Mouse (Mus musculus): Measurements from ENCODE around the gene Tnnt3. TPM values are rescaled to one million over a fixed set of nuclear protein-coding genes. Genes with fewer than 3 reads are reported as not detected.

The Tnnt3 gene
- total RNA-seq, 2 experiments from 2014 or later, result not detected

DNA sequence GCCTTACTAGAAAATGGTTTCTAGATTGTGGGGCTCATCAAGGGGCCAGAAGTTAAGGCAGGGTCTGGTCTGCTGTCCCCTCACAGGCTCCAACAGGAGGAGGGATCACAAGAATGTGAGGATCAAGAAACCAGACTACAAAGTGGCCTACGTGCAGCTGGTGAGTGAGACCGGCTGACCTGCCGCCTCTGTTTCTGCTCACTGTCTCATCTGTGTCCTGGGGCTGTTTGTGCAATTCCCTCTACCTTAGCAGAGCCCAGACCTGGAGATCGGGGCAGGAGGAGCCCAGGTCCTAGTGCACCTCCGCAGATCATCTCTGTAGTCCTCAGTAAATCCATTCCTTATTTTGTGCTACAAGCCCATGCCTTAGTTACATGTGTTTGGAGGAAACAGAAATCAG lies 38.5 kb downstream of the Tnnt3 start:
- ATAC-seq (replicated peaks; ENCODE audit: poor library complexity, severe bottlenecking), result no peak

DNA sequence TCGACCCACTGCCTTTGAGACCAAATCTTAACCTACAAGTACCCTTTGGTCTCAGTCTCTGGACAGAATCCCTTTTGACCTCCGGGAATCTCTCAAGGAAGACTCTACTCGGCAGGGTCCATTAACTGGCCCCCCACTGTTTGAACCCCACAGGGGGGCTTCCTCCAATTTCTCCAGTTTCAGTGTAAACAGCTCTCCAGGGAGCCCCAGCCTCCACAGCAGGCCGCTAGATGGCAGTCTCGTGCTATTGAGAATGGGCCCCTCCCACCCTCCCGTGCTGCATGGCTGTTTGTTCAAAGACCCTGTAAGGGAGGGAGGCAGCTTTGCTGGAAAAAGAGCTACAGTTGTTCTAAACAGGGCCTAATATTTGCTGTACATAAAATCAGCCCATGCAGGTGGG lies 39.2 kb downstream of the Tnnt3 start:
- ATAC-seq (replicated peaks; ENCODE audit: poor library complexity, severe bottlenecking), result 0 out of 2 replicates have a peak, but pooled peaks have one; percentile 38

DNA sequence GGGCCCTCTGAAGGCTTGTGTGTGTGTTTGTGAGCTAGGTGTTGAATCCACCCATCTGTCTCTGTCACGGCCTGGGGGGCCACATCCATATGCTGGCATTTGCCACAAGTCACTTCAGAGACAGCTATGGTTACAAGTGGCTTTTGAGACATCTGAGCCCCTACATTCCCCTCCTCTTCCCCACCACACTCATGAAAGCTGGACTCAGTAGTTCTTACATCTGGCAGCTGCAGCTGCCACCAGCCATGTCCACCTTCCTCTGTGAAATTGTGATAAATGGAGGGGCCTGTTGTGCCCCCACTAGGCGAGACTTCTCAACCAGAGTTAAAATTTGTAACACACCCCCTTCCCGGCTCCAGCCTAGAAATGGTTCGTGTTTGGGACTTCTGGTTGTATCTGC lies 39.7 kb downstream of the Tnnt3 start:
- ATAC-seq (replicated peaks; ENCODE audit: poor library complexity, severe bottlenecking), result no peak

DNA sequence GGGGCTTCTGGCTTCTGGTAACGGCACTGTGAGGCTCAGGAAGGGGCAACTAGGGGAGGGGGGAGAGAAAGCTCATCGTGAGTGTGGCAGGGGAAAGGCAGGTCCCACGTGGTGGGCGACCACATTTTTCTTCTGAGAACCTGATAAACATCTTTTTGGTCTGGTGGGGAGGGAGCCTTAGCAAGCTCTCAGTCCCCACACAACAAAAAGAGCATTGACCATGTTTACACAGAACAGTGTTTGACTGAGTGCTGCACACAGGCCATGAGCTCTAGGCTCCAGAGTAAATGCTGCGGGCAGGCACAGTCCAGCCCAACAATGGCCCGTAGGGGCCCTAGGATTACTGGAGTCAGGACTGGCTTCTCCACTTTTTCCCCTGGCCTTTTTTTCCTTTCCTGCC lies 40.1 kb downstream of the Tnnt3 start:
- no peak for ATAC-seq (replicated peaks; ENCODE audit: poor library complexity, severe bottlenecking)

DNA sequence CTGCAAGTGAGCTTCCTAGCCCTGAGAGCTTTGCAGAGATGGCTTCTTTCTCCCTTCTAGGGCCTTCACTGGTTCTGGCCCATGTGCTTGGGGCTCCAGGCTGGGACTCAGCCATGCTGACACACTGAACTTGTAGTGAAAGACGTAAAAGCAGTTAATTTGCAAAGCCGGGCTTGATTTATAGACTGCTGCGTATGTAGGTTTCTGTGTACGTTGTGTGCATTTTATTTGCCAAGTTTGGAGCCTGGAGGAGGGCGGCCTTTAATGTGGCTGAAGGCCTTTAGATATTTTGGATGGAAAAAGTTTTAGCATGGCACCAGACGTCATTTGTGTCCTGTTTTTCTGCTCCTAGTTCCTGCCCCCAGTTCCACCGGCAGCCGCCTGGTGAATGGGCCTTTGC lies 41.2 kb downstream of the Tnnt3 start:
- no peak for ATAC-seq (replicated peaks; ENCODE audit: poor library complexity, severe bottlenecking)

DNA sequence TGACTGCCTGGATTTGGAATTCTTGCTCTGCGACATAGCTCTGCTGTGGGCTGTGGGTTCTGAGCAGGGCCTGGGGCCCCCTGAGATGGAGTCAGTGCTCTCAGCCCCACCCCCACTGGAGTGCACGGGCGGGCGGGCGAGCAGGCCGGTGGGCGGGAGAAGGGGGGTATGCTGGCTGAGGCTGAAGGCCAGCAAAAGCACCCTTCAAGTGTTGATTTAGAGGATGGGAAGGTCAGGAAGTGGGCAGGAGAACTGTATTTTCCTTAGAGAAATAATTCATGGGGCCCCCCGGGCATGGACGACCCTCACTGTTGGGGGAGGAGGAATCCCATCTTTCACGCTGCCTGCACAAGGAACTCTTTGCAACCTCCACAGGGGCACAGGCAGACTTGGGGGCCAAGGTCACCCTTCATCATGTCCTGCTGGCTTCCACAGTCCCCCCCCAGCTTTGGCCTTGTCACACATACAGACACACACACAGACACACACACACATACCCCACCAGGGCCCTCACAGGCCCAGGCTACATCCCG lies 44.2 kb downstream of the Tnnt3 start:
- no peak for ATAC-seq (replicated peaks; ENCODE audit: poor library complexity, severe bottlenecking)

DNA sequence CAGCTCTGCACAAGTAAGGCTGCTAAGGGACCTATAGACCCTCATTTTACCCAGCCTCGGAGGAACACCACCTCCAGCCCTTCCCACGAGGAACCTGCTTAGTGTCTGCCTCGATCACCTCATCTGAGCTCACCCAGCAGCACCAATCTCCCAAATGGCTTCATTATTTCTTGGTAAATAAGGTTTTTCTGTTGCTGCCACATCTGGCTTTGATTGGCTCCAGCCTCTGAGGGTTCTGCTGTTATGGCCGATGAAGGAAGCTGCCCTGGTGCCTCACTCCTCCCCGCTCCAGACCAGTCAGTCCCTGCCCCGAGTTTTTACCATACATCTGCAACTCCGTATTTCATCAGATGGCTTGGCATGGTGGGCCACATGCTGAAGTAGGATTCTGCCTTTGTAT lies 47.3 kb downstream of the Tnnt3 start:
- no peak for ATAC-seq (replicated peaks; ENCODE audit: poor library complexity, severe bottlenecking)

DNA sequence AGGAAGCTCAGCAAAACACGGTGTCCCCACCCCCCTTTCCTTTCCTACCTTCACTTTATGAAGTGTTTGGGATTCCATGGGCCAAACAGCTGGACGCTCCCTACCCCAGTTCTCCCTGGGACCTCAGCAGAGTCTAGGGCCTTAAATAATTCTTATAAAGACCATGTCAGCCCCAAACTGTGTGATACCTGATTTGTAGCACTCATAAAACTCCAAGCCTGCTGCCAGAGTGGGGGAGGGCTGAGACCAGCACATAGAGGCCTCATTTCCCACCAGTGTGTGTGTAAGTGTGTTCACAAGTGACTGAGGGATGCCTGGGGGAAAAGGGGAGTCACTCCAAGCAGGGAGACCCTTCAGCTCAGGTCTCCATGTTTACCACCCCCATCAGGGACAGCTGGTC lies 49.2 kb downstream of the Tnnt3 start:
- no peak for ATAC-seq (replicated peaks; ENCODE audit: poor library complexity, severe bottlenecking)

DNA sequence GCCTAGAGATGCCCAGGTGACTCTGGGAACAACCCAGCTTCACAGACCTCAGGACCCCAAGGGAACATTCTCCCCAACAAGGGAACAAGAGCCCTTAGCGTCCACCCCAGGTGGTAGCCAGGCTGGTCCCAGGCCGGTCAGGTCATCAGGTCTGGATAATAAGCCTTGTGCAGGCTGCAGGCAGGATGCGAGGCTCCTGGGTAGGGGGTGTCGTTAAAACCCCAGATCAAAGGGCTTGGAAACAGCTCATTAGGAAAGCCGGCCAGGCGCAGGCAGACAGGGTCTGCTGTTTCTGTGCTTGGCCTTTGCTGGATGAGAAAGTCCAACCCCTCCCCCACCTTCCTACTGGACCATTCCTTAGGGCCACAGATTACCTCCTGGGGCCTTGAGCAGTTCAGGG lies 50.1 kb downstream of the Tnnt3 start:
- ATAC-seq (replicated peaks; ENCODE audit: poor library complexity, severe bottlenecking), result no peak

DNA sequence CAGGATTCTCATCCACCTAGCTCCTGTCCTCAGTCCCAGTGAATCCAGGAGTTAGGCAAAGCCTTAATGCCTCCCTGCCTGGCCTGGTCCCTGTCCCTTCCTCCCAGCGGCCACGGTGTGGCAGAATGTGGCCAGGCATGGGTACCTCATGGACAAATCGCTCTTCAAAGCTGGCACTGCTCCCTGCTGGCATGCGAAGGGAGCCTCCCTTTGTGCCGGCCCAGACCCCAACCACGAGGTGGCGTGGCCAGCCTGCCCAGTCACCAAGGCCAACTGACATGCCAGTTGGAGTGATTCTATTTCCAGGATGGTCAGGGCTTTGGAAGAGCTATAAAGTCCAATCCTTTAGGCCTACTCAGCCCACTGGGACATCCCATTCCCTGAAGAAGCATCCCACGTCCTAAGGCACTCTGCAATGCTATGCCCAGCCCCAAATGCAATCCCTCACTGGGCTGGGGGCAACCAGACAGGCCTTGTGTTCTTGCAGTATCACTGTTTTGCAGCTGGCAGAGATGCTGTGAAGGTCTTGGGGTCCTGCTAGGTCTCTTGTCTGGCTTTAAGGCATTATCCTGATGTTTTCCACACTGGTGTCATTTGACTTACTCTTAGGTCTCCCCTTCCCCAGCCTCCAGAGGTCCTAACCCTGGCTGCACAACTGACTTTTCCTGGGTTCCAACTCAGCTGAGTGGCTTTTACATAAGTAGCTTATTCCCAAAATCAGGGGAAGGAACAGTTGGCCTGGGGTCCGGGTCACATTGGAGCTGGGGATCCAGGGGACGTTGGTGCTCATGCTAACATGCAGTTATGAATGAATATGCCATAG lies 51.5 kb downstream of the Tnnt3 start:
- ATAC-seq (replicated peaks; ENCODE audit: poor library complexity, severe bottlenecking), result no peak

DNA sequence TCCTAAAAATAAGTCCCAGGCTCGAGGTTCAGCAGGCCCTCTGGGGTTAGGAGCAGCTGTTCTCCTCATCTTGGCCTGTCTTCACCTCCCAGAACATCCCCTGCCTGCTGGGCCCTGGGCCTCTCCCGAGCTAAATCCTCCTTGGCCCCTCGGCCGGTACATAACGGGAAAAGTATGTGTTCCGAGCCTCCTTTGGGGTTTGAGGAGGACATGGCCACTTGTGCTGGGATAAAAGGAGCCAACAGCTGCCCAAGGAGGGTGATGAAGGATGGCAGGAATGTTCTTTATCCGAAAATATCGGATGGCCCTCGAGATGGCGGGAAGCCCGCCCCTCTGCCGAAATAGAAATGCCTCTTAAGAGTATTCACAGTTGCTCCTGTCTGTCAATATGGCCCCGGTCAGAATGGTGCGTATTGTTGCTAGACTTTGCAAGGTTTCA lies 52.3 kb downstream of the Tnnt3 start:
- no peak for ATAC-seq (replicated peaks; ENCODE audit: poor library complexity, severe bottlenecking)

DNA sequence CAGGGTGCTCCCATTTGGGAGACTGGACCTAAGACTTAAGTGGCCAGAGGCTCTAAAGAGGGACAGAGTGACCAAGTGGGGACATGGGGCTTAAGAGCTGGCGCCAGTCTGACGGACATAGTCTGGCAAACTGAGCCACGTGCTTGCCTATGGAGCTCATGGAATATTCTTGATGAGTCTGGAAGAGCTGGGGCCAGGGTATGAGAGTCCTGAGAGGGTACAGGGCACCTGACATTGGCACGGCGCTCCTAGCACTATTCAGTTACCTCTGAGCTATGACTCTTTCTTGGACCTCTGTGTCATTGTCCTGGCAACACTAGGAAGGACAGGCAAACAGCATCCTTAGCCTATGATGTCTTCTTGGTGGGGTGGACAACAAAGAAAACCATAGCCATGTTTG lies 53.1 kb downstream of the Tnnt3 start:
- no peak for ATAC-seq (replicated peaks; ENCODE audit: poor library complexity, severe bottlenecking)

DNA sequence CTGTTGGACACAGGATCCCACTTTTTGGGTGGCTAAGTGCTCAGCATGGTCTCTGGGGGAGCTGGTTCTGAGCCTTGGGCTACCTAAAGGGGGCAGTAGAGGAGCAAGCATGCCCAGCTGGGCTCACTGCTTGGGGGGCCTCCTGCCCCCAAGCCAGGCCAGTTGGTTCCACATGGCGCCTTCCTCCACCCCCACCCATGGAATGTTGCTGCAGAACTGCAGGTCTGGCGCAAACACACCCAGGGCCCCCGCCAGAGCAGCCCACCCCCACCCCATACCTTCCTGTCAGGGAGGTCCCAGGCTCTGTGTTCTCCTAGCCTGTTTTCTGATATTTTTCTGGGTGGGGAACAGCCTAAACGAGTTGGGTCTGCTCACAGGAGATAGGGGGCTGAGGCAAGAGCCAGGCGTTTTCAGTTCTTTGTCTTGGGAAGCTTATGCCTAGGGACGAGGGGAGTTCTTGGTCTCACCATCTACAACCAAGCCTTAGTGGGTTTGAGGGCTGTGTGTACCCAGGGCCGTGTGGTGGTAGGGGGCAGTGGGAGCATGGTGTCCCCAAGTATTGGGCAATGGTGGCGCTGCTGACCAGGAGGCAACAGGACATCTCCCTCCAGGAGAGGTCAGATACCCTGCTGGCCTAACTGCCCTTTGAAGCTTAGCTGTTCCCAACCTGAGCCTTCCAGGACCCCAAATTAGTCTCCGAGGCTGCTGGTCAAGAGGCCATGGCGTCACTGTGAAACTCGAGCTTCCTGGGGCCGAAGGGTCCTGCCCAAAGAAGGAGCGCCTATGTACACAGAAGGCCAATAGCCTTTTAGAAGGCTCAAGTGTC lies 54.2 kb downstream of the Tnnt3 start:
- ATAC-seq (replicated peaks; ENCODE audit: poor library complexity, severe bottlenecking), result no peak

DNA sequence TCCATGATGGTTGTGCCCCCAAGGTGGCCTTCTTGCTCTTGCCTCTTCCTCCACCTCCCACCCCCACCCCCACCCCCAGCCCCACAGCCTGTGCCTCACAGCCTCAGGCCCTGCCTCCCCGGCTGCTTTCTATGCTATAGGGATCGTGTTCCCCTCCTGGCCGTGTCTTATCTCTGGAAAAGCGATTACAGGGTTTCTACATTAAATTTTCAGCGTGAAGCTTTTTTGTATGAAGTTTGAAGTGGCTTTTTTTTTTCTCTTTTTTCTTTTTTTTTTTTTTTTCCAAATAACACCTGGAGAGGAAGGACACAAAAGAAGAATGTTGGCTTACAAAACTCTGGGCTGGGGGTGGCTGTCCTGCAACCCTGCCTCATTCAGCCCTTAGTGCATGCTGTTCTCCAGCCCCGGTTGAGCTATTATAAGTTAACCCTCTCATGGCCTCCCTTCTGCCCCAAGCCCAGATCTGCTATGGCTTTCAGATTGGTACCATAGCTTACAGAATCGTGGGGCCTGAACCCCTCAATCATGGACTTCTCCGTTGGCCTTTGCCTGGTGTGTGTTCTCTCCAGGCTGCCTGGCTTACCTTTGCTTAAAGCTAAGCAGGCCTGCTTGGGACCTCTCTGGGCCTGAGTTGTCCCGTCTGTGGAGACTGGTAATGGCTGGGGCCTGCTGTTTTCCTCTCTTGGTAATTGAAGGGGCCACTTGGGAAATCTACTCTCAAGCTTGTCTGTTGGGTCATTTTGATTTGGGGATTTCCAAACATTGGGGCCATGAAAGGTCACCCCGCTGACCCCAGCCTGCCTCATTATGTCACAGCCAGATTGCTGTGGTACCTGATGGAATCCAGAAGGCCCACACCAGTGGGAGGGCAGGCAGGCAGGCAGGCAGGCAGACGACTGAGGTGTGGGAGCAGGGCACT lies 55.0 kb downstream of the Tnnt3 start:
- no peak for ATAC-seq (replicated peaks; ENCODE audit: poor library complexity, severe bottlenecking)

DNA sequence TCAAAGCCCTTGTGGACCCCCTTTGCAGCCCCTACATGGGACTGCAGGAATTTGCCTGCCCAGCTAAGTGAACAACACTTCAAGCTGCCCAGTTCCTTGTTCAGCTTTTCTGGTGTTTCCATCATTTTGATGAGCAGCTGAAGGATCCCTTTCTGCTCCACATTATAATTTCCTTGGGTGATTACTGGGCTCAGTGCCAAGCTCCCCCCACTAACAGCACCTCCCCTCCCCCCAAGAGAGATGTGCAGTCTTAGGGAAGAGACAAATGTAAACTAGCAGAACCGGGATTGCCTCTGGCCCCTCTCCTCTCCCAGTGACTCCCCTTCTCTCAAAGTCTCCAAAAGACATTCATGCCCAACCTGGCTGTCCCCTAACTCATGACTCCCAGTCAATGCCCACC lies 56.0 kb downstream of the Tnnt3 start:
- no peak for ATAC-seq (replicated peaks; ENCODE audit: poor library complexity, severe bottlenecking)

DNA sequence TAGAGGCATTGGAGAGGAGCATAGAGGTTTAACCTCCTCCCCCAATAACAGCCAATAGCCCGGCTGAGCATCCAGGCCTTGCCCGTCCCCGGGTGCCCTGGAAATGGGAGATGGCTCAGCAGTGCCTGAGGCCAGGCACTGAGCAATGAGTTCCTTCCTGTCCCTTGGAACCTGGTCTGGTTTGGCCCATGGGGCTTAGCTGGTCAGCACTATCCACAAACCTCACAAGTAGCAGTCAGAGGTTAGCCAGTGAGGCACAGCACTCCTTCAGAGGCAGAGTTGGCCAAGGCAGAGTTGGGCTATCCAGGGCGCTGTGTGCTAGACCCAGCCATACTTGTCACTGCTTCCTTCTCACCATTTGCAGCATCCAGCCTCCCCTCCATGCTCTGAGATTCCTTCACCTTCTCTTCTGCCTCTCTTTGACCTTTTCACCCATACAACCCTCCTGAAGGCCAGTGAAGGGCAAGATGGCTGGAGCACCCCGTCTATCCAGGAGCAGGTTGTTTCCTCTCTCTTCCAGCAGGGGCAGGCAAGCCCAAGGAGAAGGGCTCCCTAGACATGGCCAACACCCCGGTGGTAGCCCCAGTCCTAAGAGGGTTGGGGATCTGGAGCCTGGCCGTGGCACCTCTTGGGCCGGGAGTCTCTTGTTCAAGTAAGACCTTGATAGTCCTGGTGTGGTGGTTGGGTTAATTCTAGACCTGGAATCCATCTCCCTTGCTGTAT lies 56.9 kb downstream of the Tnnt3 start:
- no peak for ATAC-seq (replicated peaks; ENCODE audit: poor library complexity, severe bottlenecking)

DNA sequence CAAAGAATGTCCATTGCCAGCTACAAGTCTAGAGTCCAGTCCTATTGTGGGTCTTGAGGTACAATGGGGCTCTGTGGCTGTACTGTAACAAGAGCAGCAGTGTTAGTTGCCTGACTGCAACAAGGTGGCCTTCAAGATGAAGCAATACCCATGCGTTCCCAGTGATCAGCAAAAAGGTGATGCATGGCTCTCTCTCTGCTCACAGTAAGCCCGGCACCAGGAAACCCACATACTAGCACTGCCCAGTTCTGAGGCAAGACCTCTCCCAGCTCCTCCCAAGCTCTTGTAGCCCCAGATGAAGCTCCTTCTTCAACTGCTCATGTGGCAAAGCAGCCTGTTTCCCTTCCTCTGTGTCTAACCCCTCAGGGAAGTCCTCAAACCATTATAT lies 57.4 kb downstream of the Tnnt3 start:
- no peak for ATAC-seq (replicated peaks; ENCODE audit: poor library complexity, severe bottlenecking)

DNA sequence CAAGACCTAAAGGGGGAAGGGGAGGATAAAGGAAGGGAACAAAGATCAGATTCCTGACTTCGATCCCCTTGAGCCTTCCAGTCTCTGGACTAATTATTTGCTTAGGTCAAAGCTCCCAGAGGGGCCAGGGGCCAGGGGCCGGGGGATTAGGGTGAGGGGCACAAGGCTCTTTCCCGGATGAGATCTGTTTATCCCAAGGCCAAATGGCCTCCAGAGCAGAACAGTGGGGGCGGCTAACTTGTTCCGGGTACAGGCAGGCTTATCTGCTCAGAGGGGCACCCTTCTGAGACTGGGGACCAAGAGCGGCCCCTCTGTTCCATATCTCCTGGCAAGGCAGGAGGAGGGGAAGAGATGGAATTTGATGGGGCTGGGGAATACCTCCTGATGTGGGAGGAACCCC lies 59.1 kb downstream of the Tnnt3 start:
- no peak for ATAC-seq (replicated peaks; ENCODE audit: poor library complexity, severe bottlenecking)

DNA sequence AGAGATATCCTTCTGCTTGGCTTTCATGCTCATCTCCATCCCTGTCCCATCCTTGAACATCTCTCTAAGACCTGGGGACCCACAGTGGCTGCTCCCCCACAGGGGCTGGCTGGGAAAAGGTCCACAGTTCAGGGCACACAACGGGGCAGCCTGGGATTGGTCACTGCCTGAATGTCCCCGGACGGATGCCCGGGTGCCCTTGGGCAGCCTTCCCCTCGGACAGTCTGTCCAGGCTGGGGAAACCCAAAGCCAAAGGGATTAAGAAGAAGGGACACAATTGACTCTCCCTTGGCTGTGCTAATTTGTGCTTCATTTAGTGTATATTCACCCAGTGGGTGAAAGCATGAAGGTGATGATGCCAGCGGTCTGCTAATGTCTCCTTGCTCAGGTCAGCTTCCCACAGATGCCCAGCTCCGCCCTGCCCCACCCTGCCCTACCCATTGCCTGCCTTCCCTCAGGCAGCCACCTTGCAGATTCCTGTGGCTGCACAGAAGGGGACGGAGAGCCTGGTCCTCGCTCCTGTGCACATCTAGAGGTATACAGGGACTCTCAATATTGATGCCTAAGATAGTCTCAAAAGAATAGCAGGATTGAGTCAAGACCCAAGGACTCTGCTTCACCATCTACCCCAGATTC lies 60.0 kb downstream of the Tnnt3 start:
- ATAC-seq (replicated peaks; ENCODE audit: poor library complexity, severe bottlenecking), result no peak

All from granulocyte monocyte progenitor cell, adult 5-6 weeks (primary cell).